Mouse (Mus musculus) layer of hippocampus, adult 11-12 months (tissue): ENCODE results near the gene Kcnc4.

Experiments used
- DNase-seq: peaks from one replicate; pipeline ENCODE4 v3.0.0; 2022; ENCODE audit warnings: low spot score

The Kcnc4 gene

GRCm38 (mm10) chr3:107458528-107459195 lies 690 bp downstream of the Kcnc4 start:
- DNase-seq = peak; percentile 52

- DNase-seq = no peak
Measured at GRCm38 (mm10) chr3:107458104-107458503, 1.2 kb downstream of the Kcnc4 start.

GRCm38 (mm10) chr3:107454280-107454679 lies 5.1 kb downstream of the Kcnc4 start:
- DNase-seq = no peak

GRCm38 (mm10) chr3:107446822-107447221 lies 12.5 kb downstream of the Kcnc4 start:
- DNase-seq = peak; percentile 53

GRCm38 (mm10) chr3:107443866-107444265 lies 15.5 kb downstream of the Kcnc4 start:
- DNase-seq = no peak

GRCm38 (mm10) chr3:107442191-107442590 lies 17.2 kb downstream of the Kcnc4 start:
- DNase-seq = peak; percentile 74

- DNase-seq = no peak
Measured at GRCm38 (mm10) chr3:107441306-107441705, 18.0 kb downstream of the Kcnc4 start.

- no peak for DNase-seq
Measured at GRCm38 (mm10) chr3:107439280-107439679, 20.1 kb downstream of the Kcnc4 start.

- DNase-seq = no peak
Measured at GRCm38 (mm10) chr3:107437666-107438065, 21.7 kb downstream of the Kcnc4 start.

GRCm38 (mm10) chr3:107436434-107436833 lies 22.9 kb downstream of the Kcnc4 start:
- no peak for DNase-seq

- DNase-seq = no peak
Measured at GRCm38 (mm10) chr3:107433614-107434013, 25.7 kb downstream of the Kcnc4 start.

- DNase-seq = no peak
Measured at GRCm38 (mm10) chr3:107431268-107431667, 28.1 kb downstream of the Kcnc4 start.

GRCm38 (mm10) chr3:107424258-107425041 lies 34.9 kb downstream of the Kcnc4 start:
- DNase-seq = peak; percentile 47

- no peak for DNase-seq
Measured at GRCm38 (mm10) chr3:107420156-107420555, 39.2 kb downstream of the Kcnc4 start.

- DNase-seq = no peak
Measured at GRCm38 (mm10) chr3:107417287-107417644, 42.1 kb downstream of the Kcnc4 start.

- DNase-seq = no peak
Measured at GRCm38 (mm10) chr3:107416541-107417286, 42.6 kb downstream of the Kcnc4 start.

GRCm38 (mm10) chr3:107413093-107413492 lies 46.3 kb downstream of the Kcnc4 start:
- no peak for DNase-seq

- no peak for DNase-seq
Measured at GRCm38 (mm10) chr3:107412509-107412908, 46.8 kb downstream of the Kcnc4 start.

GRCm38 (mm10) chr3:107411669-107412068 lies 47.7 kb downstream of the Kcnc4 start:
- DNase-seq = peak; percentile 25

- DNase-seq = no peak
Measured at GRCm38 (mm10) chr3:107401401-107401800, 58.0 kb downstream of the Kcnc4 start.

GRCm38 (mm10) chr3:107399991-107400640 lies 59.2 kb downstream of the Kcnc4 start:
- DNase-seq = no peak

- no peak for DNase-seq
Measured at GRCm38 (mm10) chr3:107391198-107391597, 68.2 kb downstream of the Kcnc4 start.
